Mouse (Mus musculus) erythroblast, embryonic 14.5 days (primary cell): Measurements from ENCODE around the gene Ier2. TPM values are rescaled to one million over a fixed set of nuclear protein-coding genes. Genes with fewer than 3 reads are reported as not detected.

Source experiments
- H3K27me3 ChIP-seq: 2 replicates; pipeline ENCODE4 v1.6.1; 2012; ENCODE audit warnings: inconsistent platforms; ENCODE audit not compliant: control insufficient read depth
- H3K36me3 ChIP-seq: 2 replicates; pipeline ENCODE4 v1.6.1; 2012; ENCODE audit warnings: mild to moderate bottlenecking, inconsistent platforms; ENCODE audit not compliant: control insufficient read depth
- H3K4me1 ChIP-seq: 2 replicates; pipeline ENCODE4 v1.6.1; 2012; ENCODE audit warnings: inconsistent platforms; ENCODE audit not compliant: control insufficient read depth
- H3K4me3 ChIP-seq: replicated peaks from 2 replicates; pipeline ENCODE3; 2012; ENCODE audit warnings: moderate library complexity, mild to moderate bottlenecking, inconsistent platforms
- H3K9me3 ChIP-seq: 2 replicates; pipeline ENCODE4 v1.6.1; 2012; ENCODE audit warnings: low read length, inconsistent platforms, mixed read lengths; ENCODE audit not compliant: control insufficient read depth
- GATA1 ChIP-seq: IDR thresholded peaks from 2 replicates; pipeline ENCODE4 v1.6.1; 2012; ENCODE audit warnings: low read length, inconsistent platforms, mixed read lengths
- TAL1 ChIP-seq: IDR thresholded peaks from 3 replicates; pipeline ENCODE4 v1.6.1; 2012; ENCODE audit warnings: low read length, inconsistent platforms, mixed read lengths
- polyA plus RNA-seq: library from polyadenylated mRNA; stranded (reverse); fragments of >175 nt; gene quantifications from 2 replicates; pipeline ENCODE4 v1.2.3, GENCODE M21; 2012

The Ier2 gene
- 17.2 and 18.5 TPM in 2 replicates for polyA plus RNA-seq

GRCm38 (mm10) chr8:84662581-84663065, at the start of gene Ier2:
Gene Ier2, minus strand, starts transcription at chr8:84662852.
- peaks cover 3% of the 10 kb centered on the region for H3K27me3 ChIP-seq
- peaks cover 8% of the 10 kb centered on the region for H3K36me3 ChIP-seq
- TF ChIP-seq GATA1 (no peak), TAL1 (no peak)
- H3K4me3 ChIP-seq, result peak within 1 kb of the TSS; percentile 92
- H3K4me1 ChIP-seq, result peaks cover 88% of the 10 kb centered on the region
- H3K9me3 ChIP-seq, result no peaks in the 10 kb centered on the region

- Histone ChIP-seq H3K4me3 (no peak overlapping the region), H3K27me3 (peaks cover 18% of the 10 kb centered on the region), H3K36me3 (peaks cover 25% of the 10 kb centered on the region), H3K9me3 (no peaks in the 10 kb centered on the region), H3K4me1 (peaks cover 79% of the 10 kb centered on the region)
- TF ChIP-seq TAL1 (no peak), GATA1 (no peak)
Observed at GRCm38 (mm10) chr8:84711933-84712758, 49.5 kb upstream of the Ier2 start.

- TF ChIP-seq GATA1 (no peak), TAL1 (no peak)
- Histone ChIP-seq H3K9me3 (no peaks in the 10 kb centered on the region; the same call in 1 of the 2 replicates), H3K27me3 (peaks cover 26% of the 10 kb centered on the region), H3K4me3 (no peak overlapping the region), H3K4me1 (peaks cover 83% of the 10 kb centered on the region), H3K36me3 (peaks cover 20% of the 10 kb centered on the region)
Observed at GRCm38 (mm10) chr8:84711312-84711711, 48.7 kb upstream of the Ier2 start.

GRCm38 (mm10) chr8:84709931-84710330, 47.3 kb upstream of the Ier2 start:
- Histone ChIP-seq H3K4me1 (peaks cover 88% of the 10 kb centered on the region), H3K27me3 (peaks cover 39% of the 10 kb centered on the region)

GRCm38 (mm10) chr8:84708774-84709475, 46.3 kb upstream of the Ier2 start:
- Histone ChIP-seq H3K27me3 (peaks cover 39% of the 10 kb centered on the region), H3K4me1 (peaks cover 91% of the 10 kb centered on the region), H3K4me3 (peak overlapping the region; percentile 2), H3K9me3 (no peaks in the 10 kb centered on the region; the same call in 1 of the 2 replicates), H3K36me3 (peaks cover 24% of the 10 kb centered on the region)
- TF ChIP-seq GATA1 (no peak), TAL1 (no peak)

More at GRCm38 (mm10) chr8:84709931-84710330, 47.3 kb upstream of the Ier2 start:
- Histone ChIP-seq H3K4me3 (no peak overlapping the region), H3K36me3 (peaks cover 15% of the 10 kb centered on the region), H3K9me3 (no peaks in the 10 kb centered on the region; the same call in 1 of the 2 replicates)
- no peak for TF ChIP-seq GATA1
- no peak for TF ChIP-seq TAL1

- peaks cover 24% of the 10 kb centered on the region for H3K36me3 ChIP-seq
- TF ChIP-seq TAL1 (no peak), GATA1 (no peak)
- H3K4me1 ChIP-seq, result peaks cover 91% of the 10 kb centered on the region
- peak overlapping the region; percentile 90 for H3K4me3 ChIP-seq
- peaks cover 38% of the 10 kb centered on the region for H3K27me3 ChIP-seq
- H3K9me3 ChIP-seq, result no peaks in the 10 kb centered on the region; the same call in 1 of the 2 replicates
Observed at GRCm38 (mm10) chr8:84708071-84708541, 45.5 kb upstream of the Ier2 start.

- peaks cover 28% of the 10 kb centered on the region for H3K36me3 ChIP-seq
- peak overlapping the region; percentile 90 for H3K4me3 ChIP-seq
- H3K27me3 ChIP-seq, result peaks cover 40% of the 10 kb centered on the region
- no peak for TF ChIP-seq GATA1
- TF ChIP-seq TAL1, result no peak
- no peaks in the 10 kb centered on the region; the same call in 1 of the 2 replicates for H3K9me3 ChIP-seq
- peaks cover 89% of the 10 kb centered on the region for H3K4me1 ChIP-seq
Observed at GRCm38 (mm10) chr8:84707267-84707883, 44.7 kb upstream of the Ier2 start.

GRCm38 (mm10) chr8:84706610-84707266, 44.1 kb upstream of the Ier2 start:
- TF ChIP-seq GATA1, result no peak
- H3K4me1 ChIP-seq, result peaks cover 83% of the 10 kb centered on the region
- H3K27me3 ChIP-seq, result peaks cover 40% of the 10 kb centered on the region
- H3K36me3 ChIP-seq, result peaks cover 32% of the 10 kb centered on the region
- H3K4me3 ChIP-seq, result peak overlapping the region; percentile 90
- no peaks in the 10 kb centered on the region; the same call in 1 of the 2 replicates for H3K9me3 ChIP-seq
